Mouse (Mus musculus) left cerebral cortex, adult 11 months (tissue): ENCODE data around the gene Barx2.

Experiments used
- DNase-seq: peaks from one replicate; pipeline ENCODE4 v3.0.0; 2022; ENCODE audit warnings: low spot score

The Barx2 gene

DNA sequence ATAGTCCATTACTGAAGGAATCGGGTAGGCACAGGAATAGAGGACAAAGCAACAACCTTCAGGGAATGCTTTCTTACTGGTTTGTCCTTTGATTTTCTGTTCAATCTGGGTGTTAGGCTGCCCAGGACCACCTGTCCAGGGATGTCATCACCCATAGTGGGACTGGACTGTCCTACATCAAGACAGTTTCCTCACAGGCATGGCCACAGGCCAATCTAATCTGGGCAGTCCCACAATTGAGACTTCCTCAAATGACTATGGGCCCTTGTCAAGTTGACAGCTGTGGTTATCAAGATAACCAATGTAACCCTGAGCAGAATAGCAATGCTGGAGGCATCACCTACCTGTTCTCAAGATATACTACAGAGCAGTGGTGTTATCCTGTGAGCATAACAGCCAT lies 110.6 kb downstream of the Barx2 start:
- no peak for DNase-seq
